Mouse (Mus musculus): ENCODE measurements at regions not wholly inside any gene's neighbourhood (a gene's known extent, or its start where the extent isn't known, plus 50 kb on each side); places are given as distances from the start of the nearest gene placed in this dataset.

GRCm38 (mm10) chr15:62908379-62908778 lies 936.6 kb downstream of the Gsdmc2 start:
- Histone ChIP-seq H3K9me3 (replicated peaks; ENCODE audit: control insufficient read depth, low read length) (no peaks in the 10 kb centered on the region), H3K4me3 (ENCODE audit: low read depth, low read length) (no peak overlapping the region), H3K36me3 (ENCODE audit: control insufficient read depth, insufficient read depth) (no peaks in the 10 kb centered on the region), H3K9ac (ENCODE audit: low read depth, low read length) (no peak overlapping the region), H3K4me1 (ENCODE audit: control insufficient read depth, low read depth, low read length) (no peaks in the 10 kb centered on the region), H3K4me2 (ENCODE audit: low read depth, low read length) (no peak overlapping the region), H3K27ac (ENCODE audit: low read length) (no peak overlapping the region), H3K27me3 (ENCODE audit: control insufficient read depth, insufficient read depth, low read depth, low read length) (no peaks in the 10 kb centered on the region)
- WGBS (ENCODE audit: insufficient replicate concordance), result 34% methylated on average over 4 of the region's 4 CpGs
- ATAC-seq (ENCODE audit: low read depth), result no peak

DNA sequence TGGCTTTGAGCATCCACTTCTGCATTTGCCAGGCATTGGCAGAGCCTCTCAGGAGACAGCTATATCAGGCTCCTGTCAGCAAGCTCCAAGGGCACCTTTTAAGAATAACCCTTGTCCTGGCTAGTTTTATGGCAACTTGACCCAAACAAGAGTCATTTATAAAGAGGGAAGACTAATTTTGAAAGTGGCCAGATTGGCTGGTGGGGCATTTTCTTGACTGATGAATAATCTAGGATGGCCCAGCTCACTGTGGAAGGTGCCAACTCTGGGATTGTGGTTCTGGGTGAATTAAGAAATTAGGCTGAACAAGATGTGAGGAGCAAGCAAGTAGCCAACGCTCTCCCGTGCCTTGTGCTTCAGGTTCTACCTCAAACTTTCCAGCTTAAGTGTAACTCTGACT lies 937.8 kb downstream of the Gsdmc2 start:
- no peak for ATAC-seq (ENCODE audit: low read depth)
- H3K27me3 ChIP-seq (ENCODE audit: control insufficient read depth, insufficient read depth, low read depth, low read length), result no peaks in the 10 kb centered on the region
- no peak overlapping the region for H3K4me3 ChIP-seq (ENCODE audit: low read depth, low read length)
- no peak overlapping the region for H3K9ac ChIP-seq (ENCODE audit: low read depth, low read length)
- H3K9me3 ChIP-seq (replicated peaks; ENCODE audit: control insufficient read depth, low read length), result no peaks in the 10 kb centered on the region
- no peak overlapping the region for H3K27ac ChIP-seq (ENCODE audit: low read length)
- 62% methylated on average over 2 of the region's 2 CpGs for WGBS (ENCODE audit: insufficient replicate concordance)
- H3K4me1 ChIP-seq (ENCODE audit: control insufficient read depth, low read depth, low read length), result no peaks in the 10 kb centered on the region
- H3K4me2 ChIP-seq (ENCODE audit: low read depth, low read length), result no peak overlapping the region
- no peaks in the 10 kb centered on the region for H3K36me3 ChIP-seq (ENCODE audit: control insufficient read depth, insufficient read depth)

GRCm38 (mm10) chr15:62903047-62903822 lies 941.7 kb downstream of the Gsdmc2 start:
- no peak overlapping the region for H3K9ac ChIP-seq (ENCODE audit: low read depth, low read length)
- H3K9me3 ChIP-seq (replicated peaks; ENCODE audit: control insufficient read depth, low read length), result no peaks in the 10 kb centered on the region
- no peaks in the 10 kb centered on the region for H3K4me1 ChIP-seq (ENCODE audit: control insufficient read depth, low read depth, low read length)
- WGBS (ENCODE audit: insufficient replicate concordance), result 38% methylated on average over 17 of the region's 17 CpGs
- no peaks in the 10 kb centered on the region for H3K27me3 ChIP-seq (ENCODE audit: control insufficient read depth, insufficient read depth, low read depth, low read length)
- no peak for ATAC-seq (ENCODE audit: low read depth)
- no peak overlapping the region for H3K27ac ChIP-seq (ENCODE audit: low read length)
- H3K36me3 ChIP-seq (ENCODE audit: control insufficient read depth, insufficient read depth), result no peaks in the 10 kb centered on the region
- no peak overlapping the region for H3K4me3 ChIP-seq (ENCODE audit: low read depth, low read length)
- H3K4me2 ChIP-seq (ENCODE audit: low read depth, low read length), result no peak overlapping the region

DNA sequence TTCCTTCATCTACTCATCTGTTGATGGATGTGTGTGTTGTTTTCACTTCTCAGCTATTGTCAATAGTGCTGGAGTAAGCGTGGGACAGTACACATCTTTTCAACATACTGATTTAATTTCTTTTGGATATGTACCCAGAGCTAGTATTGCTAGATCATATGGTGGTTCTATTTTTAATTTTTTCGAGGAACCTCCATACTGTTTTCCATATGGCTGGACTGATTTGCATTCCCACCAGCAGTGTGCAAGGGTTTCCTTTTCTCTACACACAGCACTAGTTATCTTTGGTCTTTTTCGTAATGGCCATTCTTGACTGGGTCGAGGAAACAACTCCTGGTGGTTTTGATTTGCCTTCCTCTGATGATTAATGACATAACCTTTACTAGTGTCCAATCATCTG lies 943.0 kb downstream of the Gsdmc2 start:
- 55% methylated on average over 4 of the region's 4 CpGs for WGBS (ENCODE audit: insufficient replicate concordance)
- H3K27ac ChIP-seq (ENCODE audit: low read length), result no peak overlapping the region
- H3K36me3 ChIP-seq (ENCODE audit: control insufficient read depth, insufficient read depth), result no peaks in the 10 kb centered on the region
- H3K4me1 ChIP-seq (ENCODE audit: control insufficient read depth, low read depth, low read length), result no peaks in the 10 kb centered on the region
- H3K9me3 ChIP-seq (replicated peaks; ENCODE audit: control insufficient read depth, low read length), result no peaks in the 10 kb centered on the region
- H3K4me2 ChIP-seq (ENCODE audit: low read depth, low read length), result no peak overlapping the region
- no peaks in the 10 kb centered on the region for H3K27me3 ChIP-seq (ENCODE audit: control insufficient read depth, insufficient read depth, low read depth, low read length)
- no peak overlapping the region for H3K4me3 ChIP-seq (ENCODE audit: low read depth, low read length)
- H3K9ac ChIP-seq (ENCODE audit: low read depth, low read length), result no peak overlapping the region
- no peak for ATAC-seq (ENCODE audit: low read depth)

GRCm38 (mm10) chr15:62889798-62890197 lies 955.2 kb downstream of the Gsdmc2 start:
- no peaks in the 10 kb centered on the region for H3K36me3 ChIP-seq (ENCODE audit: control insufficient read depth, insufficient read depth)
- ATAC-seq (ENCODE audit: low read depth), result no peak
- no peak overlapping the region for H3K9ac ChIP-seq (ENCODE audit: low read depth, low read length)
- no peaks in the 10 kb centered on the region for H3K27me3 ChIP-seq (ENCODE audit: control insufficient read depth, insufficient read depth, low read depth, low read length)
- H3K4me3 ChIP-seq (ENCODE audit: low read depth, low read length), result no peak overlapping the region
- H3K27ac ChIP-seq (ENCODE audit: low read length), result no peak overlapping the region
- no peaks in the 10 kb centered on the region for H3K4me1 ChIP-seq (ENCODE audit: control insufficient read depth, low read depth, low read length)
- WGBS (ENCODE audit: insufficient replicate concordance), result 57% methylated on average over 4 of the region's 4 CpGs
- no peaks in the 10 kb centered on the region for H3K9me3 ChIP-seq (replicated peaks; ENCODE audit: control insufficient read depth, low read length)
- H3K4me2 ChIP-seq (ENCODE audit: low read depth, low read length), result no peak overlapping the region

GRCm38 (mm10) chr15:62885331-62885730 lies 959.6 kb downstream of the Gsdmc2 start:
- H3K27ac ChIP-seq (ENCODE audit: low read length), result no peak overlapping the region
- 52% methylated on average over 4 of the region's 4 CpGs for WGBS (ENCODE audit: insufficient replicate concordance)
- no peak overlapping the region for H3K4me3 ChIP-seq (ENCODE audit: low read depth, low read length)
- H3K4me1 ChIP-seq (ENCODE audit: control insufficient read depth, low read depth, low read length), result no peaks in the 10 kb centered on the region
- no peak for ATAC-seq (ENCODE audit: low read depth)
- H3K27me3 ChIP-seq (ENCODE audit: control insufficient read depth, insufficient read depth, low read depth, low read length), result no peaks in the 10 kb centered on the region
- no peak overlapping the region for H3K4me2 ChIP-seq (ENCODE audit: low read depth, low read length)
- no peaks in the 10 kb centered on the region for H3K9me3 ChIP-seq (replicated peaks; ENCODE audit: control insufficient read depth, low read length)
- H3K36me3 ChIP-seq (ENCODE audit: control insufficient read depth, insufficient read depth), result no peaks in the 10 kb centered on the region
- no peak overlapping the region for H3K9ac ChIP-seq (ENCODE audit: low read depth, low read length)

DNA sequence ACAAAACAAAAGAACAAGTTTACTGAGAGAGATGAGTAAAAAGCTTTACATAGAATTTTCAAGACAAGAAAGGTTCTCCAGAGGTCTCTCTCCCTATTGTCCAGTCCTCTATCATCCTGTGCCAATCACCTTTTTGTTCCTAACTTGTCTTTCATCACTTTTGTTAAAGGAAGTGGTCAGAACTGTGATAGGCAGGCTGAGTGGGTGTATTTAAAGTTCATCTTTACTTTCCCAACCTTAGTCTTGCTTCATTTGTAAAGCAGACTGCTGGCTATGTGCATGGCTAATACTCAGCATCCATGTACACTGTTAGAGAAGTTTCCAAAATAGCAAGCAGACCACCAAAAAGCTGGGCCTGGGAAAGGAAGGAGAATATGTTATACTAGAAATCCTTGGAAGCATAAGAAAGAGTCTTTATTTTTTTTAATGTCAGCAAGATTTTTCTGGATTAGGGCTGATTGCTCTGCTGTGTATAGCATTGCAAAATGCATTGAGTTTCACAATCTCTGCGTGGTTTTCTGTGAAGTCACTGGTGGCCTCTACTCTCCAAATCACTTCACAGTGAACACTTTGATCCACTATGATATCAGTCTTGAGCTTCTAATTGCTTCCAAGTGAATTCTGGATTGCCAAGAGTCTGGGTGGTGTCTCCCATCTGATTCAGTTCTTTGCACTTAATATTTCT lies 973.8 kb downstream of the Gsdmc2 start:
- H3K27ac ChIP-seq (ENCODE audit: low read length), result no peak overlapping the region
- no peaks in the 10 kb centered on the region for H3K9me3 ChIP-seq (replicated peaks; ENCODE audit: control insufficient read depth, low read length)
- H3K36me3 ChIP-seq (ENCODE audit: control insufficient read depth, insufficient read depth), result no peaks in the 10 kb centered on the region
- 35% methylated on average over 1 of the region's 1 CpGs for whole genome bisulfite sequencing (ENCODE audit: insufficient replicate concordance)
- no peak overlapping the region for H3K4me2 ChIP-seq (ENCODE audit: low read depth, low read length)
- H3K4me3 ChIP-seq (ENCODE audit: low read depth, low read length), result no peak overlapping the region
- no peak for ATAC-seq (ENCODE audit: low read depth)
- no peaks in the 10 kb centered on the region for H3K27me3 ChIP-seq (ENCODE audit: control insufficient read depth, insufficient read depth, low read depth, low read length)
- no peak overlapping the region for H3K9ac ChIP-seq (ENCODE audit: low read depth, low read length)
- H3K4me1 ChIP-seq (ENCODE audit: control insufficient read depth, low read depth, low read length), result no peaks in the 10 kb centered on the region

DNA sequence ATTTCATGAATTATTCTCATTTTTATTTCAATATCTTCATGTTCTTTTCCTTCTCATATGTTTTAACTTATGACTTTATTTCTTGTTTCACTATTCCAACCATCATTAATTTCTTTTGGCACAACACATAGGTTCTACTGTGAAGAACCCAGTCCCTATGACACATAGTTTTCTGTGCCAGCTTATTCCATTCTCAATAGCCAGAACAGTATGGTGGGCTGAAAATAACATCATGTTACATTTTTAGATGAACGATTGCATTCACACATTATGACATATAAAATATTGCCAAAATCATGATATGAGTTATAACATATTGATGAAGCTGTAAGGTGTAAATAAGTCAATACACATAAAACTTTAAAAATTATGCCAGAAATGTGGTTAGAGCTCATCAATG lies 982.4 kb downstream of the Gsdmc2 start:
- Histone ChIP-seq H3K27ac (ENCODE audit: low read length) (no peak overlapping the region), H3K36me3 (ENCODE audit: control insufficient read depth, insufficient read depth) (no peaks in the 10 kb centered on the region), H3K4me2 (ENCODE audit: low read depth, low read length) (no peak overlapping the region), H3K9ac (ENCODE audit: low read depth, low read length) (no peak overlapping the region), H3K9me3 (replicated peaks; ENCODE audit: control insufficient read depth, low read length) (no peaks in the 10 kb centered on the region), H3K27me3 (ENCODE audit: control insufficient read depth, insufficient read depth, low read depth, low read length) (no peaks in the 10 kb centered on the region), H3K4me3 (ENCODE audit: low read depth, low read length) (no peak overlapping the region), H3K4me1 (ENCODE audit: control insufficient read depth, low read depth, low read length) (no peaks in the 10 kb centered on the region)
- ATAC-seq (ENCODE audit: low read depth), result no peak
- 63% methylated on average over 1 of the region's 1 CpGs for WGBS (ENCODE audit: insufficient replicate concordance)

GRCm38 (mm10) chr15:62861422-62861821 lies 983.6 kb downstream of the Gsdmc2 start:
- no peak for ATAC-seq (ENCODE audit: low read depth)

More at GRCm38 (mm10) chr15:62861422-62861821, 983.6 kb downstream of the Gsdmc2 start:
- H3K27ac ChIP-seq (ENCODE audit: low read length), result no peak overlapping the region
- no peaks in the 10 kb centered on the region for H3K27me3 ChIP-seq (ENCODE audit: control insufficient read depth, insufficient read depth, low read depth, low read length)
- no peak overlapping the region for H3K4me2 ChIP-seq (ENCODE audit: low read depth, low read length)
- no peak overlapping the region for H3K9ac ChIP-seq (ENCODE audit: low read depth, low read length)
- no peaks in the 10 kb centered on the region for H3K9me3 ChIP-seq (replicated peaks; ENCODE audit: control insufficient read depth, low read length)
- H3K36me3 ChIP-seq (ENCODE audit: control insufficient read depth, insufficient read depth), result no peaks in the 10 kb centered on the region
- no peaks in the 10 kb centered on the region for H3K4me1 ChIP-seq (ENCODE audit: control insufficient read depth, low read depth, low read length)
- no peak overlapping the region for H3K4me3 ChIP-seq (ENCODE audit: low read depth, low read length)
